Mouse (Mus musculus) gastrocnemius, postnatal 4 days (tissue): ENCODE results near the gene Slco2b1. TPM values are rescaled to one million over a fixed set of nuclear protein-coding genes. Genes with fewer than 3 reads are reported as not detected.
"Not testable (repeated sequence)": the region's sequence is repeated elsewhere in the genome, so short reads cannot be mapped to it uniquely, and the experiment has no call there.

Experiments
- DNase-seq, 2 experiments: peaks; one replicate each; pipeline ENCODE4 v3.0.0; 2021 to 2022; ENCODE audit warnings: low spot score in 2 of 2, mixed read lengths in 2 of 2
- long read RNA-seq, 2 experiments: library from polyadenylated mRNA; stranded (forward); transcript quantifications; one replicate each; pipeline ENCODE4 v2.0.0; 2021
- total RNA-seq, 2 experiments: library from RNA; stranded (reverse); gene quantifications; 2 replicates each; pipeline ENCODE4 v1.2.3; 2021

Slco2b1 gene
- 1 to 10 TPM; 8.0 to 9.1 TPM for total RNA-seq
- long read RNA-seq, experiment 1, full-length matches to known transcripts = 4 of 7 reads
- long read RNA-seq, experiment 1, partial matches to known transcripts = 1 of 7 reads
- long read RNA-seq, experiment 1, other reads (novel, unspliced or antisense) = 2 of 7 reads
- long read RNA-seq, experiment 2, full-length matches to known transcripts = 9 of 17 reads
- long read RNA-seq, experiment 2, partial matches to known transcripts = 7 of 17 reads
- long read RNA-seq, experiment 2, other reads (novel, unspliced or antisense) = 1 of 17 reads

- no peak for DNase-seq
These were observed at the start of gene Slco2b1 for GRCm38 (mm10) chr7:99711166-99711565. Gene Slco2b1 (minus strand): TSS chr7:99711340.

GRCm38 (mm10) chr7:99739276-99739675, 28.1 kb upstream of the Slco2b1 start:
- DNase-seq = no peak

GRCm38 (mm10) chr7:99735491-99735890, 24.4 kb upstream of the Slco2b1 start:
- DNase-seq = not testable (repeated sequence)

GRCm38 (mm10) chr7:99734612-99735011, 23.5 kb upstream of the Slco2b1 start:
- DNase-seq = no peak

- no peak for DNase-seq
These were observed 18.8 kb upstream of the Slco2b1 start, which contains the start of gene Olfr520 for GRCm38 (mm10) chr7:99729973-99730372. Gene Olfr520 (plus strand): TSS chr7:99730273.

- no peak for DNase-seq
These were observed 5.4 kb upstream of the Slco2b1 start for GRCm38 (mm10) chr7:99716536-99716935.

GRCm38 (mm10) chr7:99712431-99712830, 1.3 kb upstream of the Slco2b1 start:
- DNase-seq = no peak

GRCm38 (mm10) chr7:99710476-99710875, 664 bp downstream of the Slco2b1 start:
- peak in 1 of 2 experiments; percentile 70 for DNase-seq

- DNase-seq = no peak
These were observed 1.1 kb downstream of the Slco2b1 start for GRCm38 (mm10) chr7:99709992-99710391.

GRCm38 (mm10) chr7:99708750-99709149, 2.4 kb downstream of the Slco2b1 start:
- DNase-seq = no peak

GRCm38 (mm10) chr7:99708301-99708721, 2.8 kb downstream of the Slco2b1 start:
- DNase-seq = no peak

- DNase-seq = no peak
These were observed 3.5 kb downstream of the Slco2b1 start for GRCm38 (mm10) chr7:99707671-99708070.

- no peak for DNase-seq
These were observed 4.0 kb downstream of the Slco2b1 start for GRCm38 (mm10) chr7:99707038-99707595.

- no peak for DNase-seq
These were observed 4.7 kb downstream of the Slco2b1 start for GRCm38 (mm10) chr7:99706341-99707037.

GRCm38 (mm10) chr7:99704736-99705519, 6.2 kb downstream of the Slco2b1 start:
- no peak for DNase-seq

- DNase-seq = no peak
These were observed 8.9 kb downstream of the Slco2b1 start for GRCm38 (mm10) chr7:99702201-99702600.

- no peak for DNase-seq
These were observed 10.5 kb downstream of the Slco2b1 start for GRCm38 (mm10) chr7:99700641-99701040.

GRCm38 (mm10) chr7:99699709-99700151, 11.4 kb downstream of the Slco2b1 start:
- DNase-seq = peak in 1 of 2 experiments; percentile 49

- DNase-seq = no peak
These were observed 12.0 kb downstream of the Slco2b1 start for GRCm38 (mm10) chr7:99699106-99699505.

- no peak for DNase-seq
These were observed 12.6 kb downstream of the Slco2b1 start for GRCm38 (mm10) chr7:99698576-99698975.

GRCm38 (mm10) chr7:99695471-99696057, 15.6 kb downstream of the Slco2b1 start:
- no peak for DNase-seq
